Mouse (Mus musculus) kidney, postnatal 0 days (tissue): ENCODE data around the gene Tnfaip3. TPM values are rescaled to one million over a fixed set of nuclear protein-coding genes. Genes with fewer than 3 reads are reported as not detected.

Experiments used
- ATAC-seq: fragments of 200-750 bp; cut with Nextera tagmentation; replicated peaks from 2 replicates; pipeline ENCODE4 v1.8.0; 2017; ENCODE audit warnings: low read depth, moderate number of reproducible peaks, moderate TSS enrichment, moderate library complexity; ENCODE audit not compliant: low FRiP score
- DNase-seq: peaks from one replicate; pipeline ENCODE4 v3.0.0-alpha.2; 2016; ENCODE audit warnings: low spot score
- H3K27ac ChIP-seq: fragments of 300-500 bp; sonication (generic); 2 replicates; pipeline ENCODE4 v1.5.1; 2014; ENCODE audit warnings: mild to moderate bottlenecking
- H3K27me3 ChIP-seq: fragments of 300-500 bp; sonication (generic); 2 replicates; pipeline ENCODE4 v1.6.1; 2014; ENCODE audit warnings: low read length, mixed read lengths; ENCODE audit not compliant: insufficient read depth
- H3K36me3 ChIP-seq: fragments of 300-500 bp; sonication (generic); 2 replicates; pipeline ENCODE4 v1.6.1; 2014; ENCODE audit warnings: low read length, mixed read lengths; ENCODE audit not compliant: insufficient read depth
- H3K4me1 ChIP-seq: fragments of 300-500 bp; sonication (generic); replicated peaks from 2 replicates; pipeline ENCODE4 v1.6.1; 2014; ENCODE audit warnings: antibody characterized with exemption, low read length, mixed read lengths; ENCODE audit not compliant: insufficient read depth
- H3K4me2 ChIP-seq: fragments of 300-500 bp; sonication (generic); 2 replicates; pipeline ENCODE4 v1.6.1; 2014; ENCODE audit warnings: mild to moderate bottlenecking, low read length, moderate library complexity, mixed read lengths
- H3K4me3 ChIP-seq: fragments of 300-500 bp; sonication (generic); replicated peaks from 2 replicates; pipeline ENCODE4 v1.5.1; 2014; ENCODE audit warnings: low read depth, low read length
- H3K9ac ChIP-seq: fragments of 300-500 bp; sonication (generic); 2 replicates; pipeline ENCODE4 v1.6.1; 2014; ENCODE audit warnings: low read depth, low read length
- H3K9me3 ChIP-seq: fragments of 300-500 bp; sonication (generic); replicated peaks from 2 replicates; pipeline ENCODE4 v1.6.1; 2016; ENCODE audit warnings: low read length, inconsistent platforms, mixed read lengths
- CTCF ChIP-seq: IDR thresholded peaks from 2 replicates; pipeline ENCODE4 v1.5.1; 2016; ENCODE audit warnings: antibody characterized with exemption, low read depth, mild to moderate bottlenecking, moderate library complexity
- WGBS: fragments of 180-500 bp; shearing (Covaris S2); extraction: QIAGEN DNeasy Blood & Tissue Kit; methylation state at CpG from one replicate; pipeline ENCODE4 v1.1.7; 2014; 5-methylcytosine and 5-hydroxymethylcytosine counted together
- polyA plus RNA-seq: library from polyadenylated mRNA; unstranded; fragments of >200 nt; fragmentation: Nextera tagmentation; extraction: Ambion mirVana; gene quantifications from 2 replicates; pipeline ENCODE4 v1.2.1, GENCODE M21; 2015

Gene Tnfaip3
- polyA plus RNA-seq, 1 experiment from 2014 or later: 2.5 TPM

DNA sequence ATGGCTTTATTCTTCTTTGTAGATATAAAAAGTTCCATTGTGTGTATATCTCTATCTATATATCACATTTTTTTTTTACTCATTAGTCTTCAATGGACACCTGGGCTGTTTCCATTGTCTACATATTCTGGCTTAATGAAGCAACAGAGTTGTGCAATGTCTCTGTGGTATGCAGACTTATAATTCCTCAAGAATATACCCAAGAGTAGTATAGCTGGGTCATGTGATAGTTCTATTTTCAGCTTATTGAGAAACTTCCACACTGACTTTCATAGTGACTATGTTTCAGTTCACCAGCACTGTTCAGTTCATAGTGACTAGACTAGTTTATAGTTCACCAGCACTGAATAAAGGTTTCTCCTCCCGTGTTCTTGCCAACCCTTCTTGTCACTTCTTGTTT lies 38.1 kb upstream of the Tnfaip3 start:
- DNase-seq: no peak
- no peak overlapping the region for H3K4me2 ChIP-seq
- H3K9ac ChIP-seq: no peak overlapping the region
- H3K4me1 ChIP-seq: no peaks in the 10 kb centered on the region
- no peaks in the 10 kb centered on the region for H3K27me3 ChIP-seq
- H3K36me3 ChIP-seq: no peaks in the 10 kb centered on the region
- H3K27ac ChIP-seq: no peak overlapping the region
- no peak for ATAC-seq
- no peak for TF ChIP-seq CTCF
- H3K4me3 ChIP-seq: no peak overlapping the region
- 83% methylated on average over 1 of the region's 1 CpGs for whole genome bisulfite sequencing
- no peaks in the 10 kb centered on the region for H3K9me3 ChIP-seq

DNA sequence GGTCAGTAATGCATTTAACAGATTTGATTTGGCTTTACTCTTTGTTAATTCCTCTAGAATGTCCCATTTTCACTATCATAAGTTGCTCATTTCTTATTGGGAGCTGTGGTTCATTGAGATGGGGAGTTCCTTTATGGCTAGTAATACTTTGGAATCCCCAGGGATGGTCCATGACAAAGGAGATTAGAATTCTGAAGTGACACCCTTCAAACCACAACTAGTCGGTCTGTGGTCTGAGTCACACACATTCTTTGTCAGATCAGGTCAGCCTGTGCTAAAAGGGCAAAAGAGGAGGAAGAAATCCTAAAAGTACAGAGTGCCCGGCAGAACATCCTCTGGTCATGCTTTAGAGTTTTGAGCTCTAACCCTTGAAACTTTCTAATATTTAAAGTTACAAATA lies 30.5 kb upstream of the Tnfaip3 start:
- no peak for TF ChIP-seq CTCF
- H3K4me2 ChIP-seq: no peak overlapping the region
- no peaks in the 10 kb centered on the region for H3K27me3 ChIP-seq
- no peaks in the 10 kb centered on the region for H3K36me3 ChIP-seq
- no peaks in the 10 kb centered on the region for H3K9me3 ChIP-seq
- no peak overlapping the region for H3K9ac ChIP-seq
- no peaks in the 10 kb centered on the region for H3K4me1 ChIP-seq
- no peak for DNase-seq
- 48% methylated on average over 2 of the region's 2 CpGs for WGBS
- no peak overlapping the region for H3K27ac ChIP-seq
- ATAC-seq: no peak
- no peak overlapping the region for H3K4me3 ChIP-seq

DNA sequence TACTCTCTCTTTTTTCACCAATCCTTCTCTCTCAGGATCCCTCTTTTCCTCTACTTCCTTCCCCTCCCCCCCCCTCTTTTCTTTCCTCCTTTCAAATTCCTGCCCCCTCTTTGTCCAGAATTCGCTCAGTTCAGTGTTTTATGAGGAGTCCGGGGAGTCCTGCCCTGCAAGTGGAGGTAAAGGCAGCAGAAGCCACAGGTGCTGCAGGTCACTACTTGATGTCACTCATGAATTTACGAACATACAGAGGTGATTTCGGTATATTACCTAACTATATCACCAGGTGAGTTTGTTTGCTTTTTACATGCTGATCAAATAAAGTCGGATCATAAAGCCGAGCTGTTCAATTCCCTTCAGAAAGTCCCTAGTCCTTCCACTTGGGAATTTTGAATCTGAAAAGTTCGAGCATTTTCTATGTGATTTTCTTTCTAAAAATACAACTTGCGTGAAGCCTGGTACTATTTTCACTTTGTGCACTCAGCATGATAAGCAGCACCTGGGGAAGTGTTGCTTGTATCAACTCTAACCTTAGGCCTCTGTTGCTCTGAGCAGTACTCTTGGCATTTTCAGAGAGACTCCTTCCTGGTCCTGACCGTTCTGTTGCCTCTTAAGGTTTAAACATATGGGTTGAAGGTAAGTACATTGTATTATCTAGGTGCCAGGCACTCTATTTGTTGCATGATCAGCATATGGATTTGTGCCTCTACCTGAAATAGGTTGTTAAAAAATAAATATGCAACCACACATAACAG lies 29.5 kb upstream of the Tnfaip3 start:
- H3K27ac ChIP-seq: no peak overlapping the region
- ATAC-seq (no peak), DNase-seq (no peak)
- no peak overlapping the region for H3K4me2 ChIP-seq
- 79% methylated on average over 9 of the region's 9 CpGs for WGBS
- H3K36me3 ChIP-seq: no peaks in the 10 kb centered on the region
- no peak for TF ChIP-seq CTCF
- H3K27me3 ChIP-seq: no peaks in the 10 kb centered on the region
- H3K4me3 ChIP-seq: no peak overlapping the region
- H3K4me1 ChIP-seq: no peaks in the 10 kb centered on the region
- H3K9me3 ChIP-seq: no peaks in the 10 kb centered on the region
- H3K9ac ChIP-seq: no peak overlapping the region

DNA sequence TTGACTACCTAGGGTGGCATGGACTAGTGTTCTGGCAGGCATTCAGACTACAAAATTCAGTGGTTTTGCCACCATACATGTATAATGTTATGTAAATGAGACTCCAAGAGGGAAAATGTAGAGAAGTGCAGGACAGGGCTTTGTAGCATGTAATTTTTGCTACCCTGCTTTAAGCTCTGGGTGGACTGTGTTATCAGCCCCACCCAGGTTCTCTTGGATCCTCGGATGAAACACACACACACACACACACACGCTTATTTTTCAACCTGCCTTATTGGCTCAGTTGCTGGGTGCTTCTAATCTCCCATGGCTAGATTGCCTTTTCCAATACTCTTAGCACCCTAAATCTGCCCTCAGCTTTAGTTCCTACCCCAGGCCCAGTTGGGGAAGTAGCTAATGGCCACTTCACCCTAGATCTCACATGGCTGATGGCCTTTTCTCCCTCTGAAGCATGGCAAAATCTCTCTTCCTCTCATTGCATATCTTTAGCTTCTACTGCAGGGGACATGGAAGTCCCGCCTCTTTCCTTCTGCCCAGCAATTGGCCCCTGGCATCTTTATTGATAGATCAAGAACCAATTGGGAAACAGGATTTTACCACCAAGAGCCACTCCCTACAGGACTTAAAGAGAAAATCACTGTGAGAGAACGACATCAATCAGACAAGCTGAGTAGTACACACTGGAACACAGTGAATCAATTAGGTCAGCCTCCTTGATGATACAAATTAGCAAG lies 28.2 kb upstream of the Tnfaip3 start:
- ATAC-seq (no peak), DNase-seq (peak; percentile 25)
- Histone ChIP-seq H3K27me3 (no peaks in the 10 kb centered on the region), H3K27ac (no peak overlapping the region), H3K4me3 (no peak overlapping the region), H3K9ac (no peak overlapping the region), H3K4me1 (no peaks in the 10 kb centered on the region), H3K4me2 (no peak overlapping the region), H3K9me3 (no peaks in the 10 kb centered on the region), H3K36me3 (no peaks in the 10 kb centered on the region)
- no peak for TF ChIP-seq CTCF
- 72% methylated on average over 4 of the region's 4 CpGs for WGBS

DNA sequence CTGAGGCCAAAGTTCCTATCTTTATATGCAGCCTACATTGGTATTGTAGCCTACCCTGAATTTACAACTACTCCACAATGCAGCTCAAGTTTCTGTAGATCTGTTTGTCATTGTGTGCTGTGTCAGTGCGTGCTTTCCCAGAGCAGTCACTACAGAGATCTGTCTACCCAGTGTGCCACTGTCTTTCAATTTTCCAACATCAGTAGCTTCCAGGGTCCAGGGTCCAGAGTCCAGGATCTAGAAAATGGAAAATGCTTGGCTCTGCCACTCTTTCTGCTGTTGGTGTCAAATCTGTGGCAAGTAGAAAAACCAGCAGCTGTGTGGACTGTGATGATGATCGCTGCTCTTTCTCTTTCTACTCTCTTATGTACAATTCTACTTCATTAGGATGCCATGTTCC lies 24.7 kb upstream of the Tnfaip3 start:
- ATAC-seq (no peak), DNase-seq (no peak)
- TF ChIP-seq CTCF: no peak
- Histone ChIP-seq H3K27me3 (no peaks in the 10 kb centered on the region), H3K4me2 (no peak overlapping the region), H3K4me3 (no peak overlapping the region), H3K9me3 (no peaks in the 10 kb centered on the region), H3K4me1 (no peaks in the 10 kb centered on the region), H3K9ac (no peak overlapping the region), H3K27ac (no peak overlapping the region), H3K36me3 (no peaks in the 10 kb centered on the region)
- 90% methylated on average over 2 of the region's 2 CpGs for WGBS

DNA sequence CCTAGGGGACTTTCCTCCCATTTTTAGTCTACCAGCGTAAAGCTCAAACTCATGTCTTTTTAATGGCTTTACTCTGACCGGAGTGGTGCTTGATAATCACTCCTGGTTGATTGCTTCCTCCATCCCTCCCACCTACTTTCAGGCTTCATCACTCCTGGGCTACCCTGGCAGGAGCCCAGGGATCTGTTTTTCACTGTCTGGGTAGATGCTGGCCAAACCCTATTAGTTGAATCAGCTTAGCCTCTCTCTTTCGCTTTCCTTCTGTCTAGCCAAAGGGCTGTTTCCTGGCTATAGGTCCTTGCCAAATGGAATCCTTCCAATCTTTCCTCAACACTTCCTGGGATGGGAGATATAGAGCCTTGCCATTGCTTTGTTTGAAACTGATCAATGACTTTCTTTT lies 19.3 kb upstream of the Tnfaip3 start:
- H3K9me3 ChIP-seq: no peaks in the 10 kb centered on the region
- no peak overlapping the region for H3K9ac ChIP-seq
- ATAC-seq (no peak), DNase-seq (no peak)
- H3K4me1 ChIP-seq: no peaks in the 10 kb centered on the region
- WGBS: 47% methylated on average over 3 of the region's 3 CpGs
- no peak overlapping the region for H3K4me3 ChIP-seq
- H3K36me3 ChIP-seq: no peaks in the 10 kb centered on the region
- H3K4me2 ChIP-seq: no peak overlapping the region
- no peak overlapping the region for H3K27ac ChIP-seq
- no peak for TF ChIP-seq CTCF
- no peaks in the 10 kb centered on the region for H3K27me3 ChIP-seq
